Mouse (Mus musculus) liver, postnatal 0 days (tissue): ENCODE measurements at regions not wholly inside any gene's neighbourhood (a gene's known extent, or its start where the extent isn't known, plus 50 kb on each side); places are given as distances from the start of the nearest gene placed in this dataset.

ENCODE experiments used
- CTCF ChIP-seq: sonication (generic); IDR thresholded peaks from 2 replicates; pipeline ENCODE4 v1.5.1; 2016; ENCODE audit warnings: antibody characterized with exemption, low read depth
- EP300 ChIP-seq: IDR thresholded peaks from 2 replicates; pipeline ENCODE4 v1.6.1; 2016; ENCODE audit warnings: antibody characterized with exemption, low read depth, mild to moderate bottlenecking

DNA sequence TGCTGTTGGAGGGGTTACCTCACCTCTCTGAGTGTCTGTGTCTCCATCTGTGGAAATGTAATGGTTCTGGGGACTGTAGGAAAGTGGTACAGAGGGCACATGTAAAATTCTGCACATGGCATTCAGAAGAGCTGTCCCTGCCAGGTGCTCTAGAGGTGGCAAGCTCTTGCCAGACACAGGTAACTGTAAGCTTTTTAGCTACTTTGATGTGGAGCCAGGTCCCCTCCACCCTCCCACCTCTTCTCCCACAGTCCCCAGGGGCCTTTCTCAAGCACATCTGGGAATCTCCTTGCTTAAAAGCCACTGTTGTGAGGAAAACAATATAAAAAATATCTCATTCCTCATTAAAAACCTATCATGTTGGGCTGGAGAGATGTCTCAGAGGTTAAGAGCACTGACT is 63.4 kb upstream of the Lipc start:
- TF ChIP-seq CTCF (no peak), EP300 (no peak)
